Mouse (Mus musculus) G1E (cell line): Measurements from ENCODE around the gene Mybph. TPM values are rescaled to one million over a fixed set of nuclear protein-coding genes. Genes with fewer than 3 reads are reported as not detected.

Experiments used
- ATAC-seq: 2 replicates; pipeline ENCODE4 v1.8.0; 2016; ENCODE audit warnings: mild to moderate bottlenecking; ENCODE audit not compliant: insufficient number of reproducible peaks, poor library complexity, low FRiP score, severe bottlenecking; ENCODE audit errors: extremely low read depth
- DNase-seq: peaks from one replicate; pipeline ENCODE4 v3.0.0; 2012; ENCODE audit warnings: low spot score
- H3K27me3 ChIP-seq: 2 replicates; pipeline ENCODE4 v1.6.1; 2012; ENCODE audit warnings: mild to moderate bottlenecking, low read length, inconsistent platforms; ENCODE audit not compliant: insufficient read depth
- H3K36me3 ChIP-seq: replicated peaks from 2 replicates; pipeline ENCODE3; 2012; ENCODE audit warnings: mild to moderate bottlenecking, inconsistent platforms
- H3K4me1 ChIP-seq: 2 replicates; pipeline ENCODE4 v1.6.1; 2012; ENCODE audit warnings: low read depth, low read length, inconsistent platforms, mixed read lengths; ENCODE audit not compliant: insufficient read depth
- H3K4me3 ChIP-seq: 2 replicates; pipeline ENCODE4 v1.5.1; 2012; ENCODE audit warnings: low read depth, mild to moderate bottlenecking, inconsistent platforms, low read length, moderate library complexity, mixed read lengths
- H3K9me3 ChIP-seq: replicated peaks from 2 replicates; pipeline ENCODE4 v1.6.1; 2012; ENCODE audit warnings: inconsistent platforms
- CTCF ChIP-seq: IDR thresholded peaks from 2 replicates; pipeline ENCODE4 v1.5.1; 2012; ENCODE audit warnings: low read depth, low read length, inconsistent platforms, mixed read lengths
- GATA1 ChIP-seq: IDR thresholded peaks from 2 replicates; pipeline ENCODE4 v1.6.1; 2012; ENCODE audit warnings: borderline replicate concordance, low read length, inconsistent platforms, mixed read lengths
- GATA2 ChIP-seq: IDR thresholded peaks from 2 replicates; pipeline ENCODE4 v1.6.1; 2012; ENCODE audit warnings: low read depth, low read length, inconsistent platforms, borderline replicate concordance
- POLR2AphosphoS5 ChIP-seq: IDR thresholded peaks from 2 replicates; pipeline ENCODE4 v1.6.1; 2012; ENCODE audit warnings: low read depth, low read length, inconsistent platforms; ENCODE audit not compliant: insufficient replicate concordance
- TAL1 ChIP-seq: conservative IDR thresholded peaks from 2 replicates; pipeline ENCODE4 v1.6.1; 2012; ENCODE audit warnings: low read depth, low read length, inconsistent platforms, mixed read lengths
- polyA plus RNA-seq: library from polyadenylated mRNA; stranded (reverse); fragments of >175 nt; gene quantifications from 2 replicates; pipeline ENCODE4 v1.2.3, GENCODE M21; 2012
- total RNA-seq, 2 experiments: library from RNA; stranded (forward) in 1 of 2; stranded (reverse) in 1 of 2; fragments of 200-1000 nt in 1 of 2; fragments of >200 nt in 1 of 2; fragmentation: Nextera tagmentation in 1 of 2; gene quantifications; 2 replicates each; pipeline ENCODE4 v1.2.3; 2014 to 2017

Mybph gene
- total and polyA plus RNA-seq, 3 experiments = 0.05 TPM; not detected in 2

- no peaks in the 10 kb centered on the region for H3K36me3 ChIP-seq
- ATAC-seq = no peak
Measured at GRCm38 (mm10) chr1:134182025-134182424, 11.2 kb upstream of the Mybph start, which contains the start of gene Chil1. Gene Chil1, plus strand, starts transcription at chr1:134182176.

GRCm38 (mm10) chr1:134184089-134184488 lies 9.2 kb upstream of the Mybph start:
- Histone ChIP-seq H3K27me3 (peaks cover 51% of the 10 kb centered on the region), H3K4me3 (no peak overlapping the region), H3K4me1 (no peaks in the 10 kb centered on the region), H3K36me3 (no peaks in the 10 kb centered on the region), H3K9me3 (no peaks in the 10 kb centered on the region)
- no peak for ATAC-seq
- DNase-seq = no peak
- TF ChIP-seq TAL1 (no peak), GATA2 (no peak), POLR2AphosphoS5 (no peak), CTCF (no peak), GATA1 (no peak)

More at GRCm38 (mm10) chr1:134182025-134182424, 11.2 kb upstream of the Mybph start, which contains the start of gene Chil1:
- Histone ChIP-seq H3K4me1 (no peaks in the 10 kb centered on the region), H3K4me3 (no peak within 1 kb of the TSS), H3K9me3 (no peaks in the 10 kb centered on the region), H3K27me3 (peaks cover 39% of the 10 kb centered on the region)
- TF ChIP-seq GATA1 = no peak
- TF ChIP-seq POLR2AphosphoS5 = no peak
- TF ChIP-seq GATA2 = no peak
- no peak for TF ChIP-seq CTCF
- no peak for TF ChIP-seq TAL1
- DNase-seq = no peak

- no peak for DNase-seq
- H3K36me3 ChIP-seq = no peaks in the 10 kb centered on the region
- no peaks in the 10 kb centered on the region for H3K9me3 ChIP-seq
- peaks cover 71% of the 10 kb centered on the region for H3K27me3 ChIP-seq
- H3K4me1 ChIP-seq = no peaks in the 10 kb centered on the region
- no peak overlapping the region for H3K4me3 ChIP-seq
- no peak for ATAC-seq
- no peak for TF ChIP-seq TAL1
- no peak for TF ChIP-seq POLR2AphosphoS5
- TF ChIP-seq CTCF = no peak
- TF ChIP-seq GATA2 = no peak
- no peak for TF ChIP-seq GATA1
Measured at GRCm38 (mm10) chr1:134188217-134188616, 5.0 kb upstream of the Mybph start.

- ATAC-seq (no peak), DNase-seq (no peak)
- Histone ChIP-seq H3K27me3 (peaks cover 71% of the 10 kb centered on the region), H3K9me3 (no peaks in the 10 kb centered on the region), H3K4me1 (no peaks in the 10 kb centered on the region), H3K4me3 (no peak overlapping the region), H3K36me3 (no peaks in the 10 kb centered on the region)
- TF ChIP-seq POLR2AphosphoS5 (no peak), GATA2 (no peak), TAL1 (no peak), GATA1 (no peak), CTCF (no peak)
Measured at GRCm38 (mm10) chr1:134188989-134189729, 4.1 kb upstream of the Mybph start.

GRCm38 (mm10) chr1:134191192-134191591 lies 2.1 kb upstream of the Mybph start:
- Histone ChIP-seq H3K9me3 (no peaks in the 10 kb centered on the region), H3K36me3 (no peaks in the 10 kb centered on the region), H3K4me1 (peaks cover 10% of the 10 kb centered on the region; the same call in 1 of the 2 replicates), H3K4me3 (no peak overlapping the region), H3K27me3 (peaks cover 82% of the 10 kb centered on the region)
- no peak for DNase-seq
- no peak for ATAC-seq
- TF ChIP-seq CTCF = no peak
- no peak for TF ChIP-seq POLR2AphosphoS5
- no peak for TF ChIP-seq TAL1
- no peak for TF ChIP-seq GATA1
- no peak for TF ChIP-seq GATA2

GRCm38 (mm10) chr1:134192024-134192423 lies 1.2 kb upstream of the Mybph start:
- ATAC-seq (no peak), DNase-seq (no peak)
- no peaks in the 10 kb centered on the region for H3K36me3 ChIP-seq
- H3K9me3 ChIP-seq = no peaks in the 10 kb centered on the region
- no peak for TF ChIP-seq TAL1
- TF ChIP-seq CTCF = no peak
- no peak for TF ChIP-seq GATA1
- no peak for TF ChIP-seq POLR2AphosphoS5
- no peak for TF ChIP-seq GATA2
- H3K4me1 ChIP-seq = peaks cover 10% of the 10 kb centered on the region; the same call in 1 of the 2 replicates
- no peak overlapping the region for H3K4me3 ChIP-seq
- peaks cover 81% of the 10 kb centered on the region for H3K27me3 ChIP-seq
